Mouse (Mus musculus) CH12.LX (cell line): ENCODE data around the gene Chm. TPM values are rescaled to one million over a fixed set of nuclear protein-coding genes. Genes with fewer than 3 reads are reported as not detected.

ENCODE experiments used
- DNase-seq: peaks from one replicate; pipeline ENCODE4 v3.0.0-alpha.2; 2013; ENCODE audit errors: extremely low read depth
- H3K27ac ChIP-seq: 2 replicates; pipeline ENCODE4 v1.5.1; 2012; ENCODE audit warnings: low read depth, mild to moderate bottlenecking, control low read depth, moderate library complexity; ENCODE audit not compliant: insufficient read depth
- H3K27me3 ChIP-seq: replicated peaks from 2 replicates; pipeline ENCODE3; 2012; ENCODE audit warnings: inconsistent platforms
- H3K36me3 ChIP-seq, 2 experiments: replicated peaks in 1 of 2; 2 replicates each; pipeline versions ENCODE3 to v1.6.1; 2012; ENCODE audit warnings: inconsistent platforms in 1 of 2, low read length in 1 of 2, mild to moderate bottlenecking in 1 of 2, mixed read lengths in 1 of 2, moderate library complexity in 1 of 2; ENCODE audit not compliant: control insufficient read depth in 1 of 2, insufficient read depth in 1 of 2
- H3K4me1 ChIP-seq, 2 experiments: 2 replicates each; pipeline ENCODE4 v1.6.1; 2012; ENCODE audit warnings: inconsistent platforms in 1 of 2, moderate library complexity in 1 of 2; ENCODE audit not compliant: insufficient read depth in 2 of 2, control insufficient read depth in 1 of 2
- H3K4me2 ChIP-seq: 2 replicates; pipeline ENCODE4 v1.6.1; 2012; ENCODE audit warnings: low read depth, mild to moderate bottlenecking, control low read depth; ENCODE audit not compliant: poor library complexity, insufficient read depth, severe bottlenecking
- H3K4me3 ChIP-seq, 3 experiments: fragments of 150-350 bp in 1 of 3; sonication (generic) in 1 of 3; replicated peaks in 1 of 3; 2 replicates each; pipeline versions ENCODE3 to v1.5.1; 2011 to 2012; ENCODE audit warnings: low read depth in 2 of 3, low read length in 2 of 3, mild to moderate bottlenecking in 2 of 3, moderate library complexity in 2 of 3, control low read depth in 1 of 3, improper control_type of control experiment in 1 of 3, inconsistent platforms in 1 of 3, mixed read lengths in 1 of 3; ENCODE audit not compliant: poor library complexity in 1 of 3
- H3K79me2 ChIP-seq: replicated peaks from 2 replicates; pipeline ENCODE4 v1.6.1; 2012; ENCODE audit warnings: mild to moderate bottlenecking, moderate library complexity; ENCODE audit not compliant: control insufficient read depth, poor library complexity, insufficient read depth, severe bottlenecking; ENCODE audit errors: extremely low read depth
- H3K9ac ChIP-seq: 2 replicates; pipeline ENCODE4 v1.6.1; 2012; ENCODE audit warnings: low read depth, mild to moderate bottlenecking, control low read depth, moderate library complexity; ENCODE audit not compliant: insufficient read depth
- H3K9me3 ChIP-seq: replicated peaks from 2 replicates; pipeline ENCODE3; 2012; ENCODE audit warnings: low read length, inconsistent platforms, mixed read lengths
- JUN ChIP-seq: IDR thresholded peaks from 2 replicates; pipeline ENCODE4 v1.6.1; 2011; ENCODE audit warnings: low read depth, mild to moderate bottlenecking, low read length, improper control_type of control experiment, moderate library complexity; ENCODE audit not compliant: insufficient read depth
- JUND ChIP-seq: conservative IDR thresholded peaks from 2 replicates; pipeline ENCODE4 v1.6.1; 2011; ENCODE audit warnings: low read depth, low read length, improper control_type of control experiment
- MYC ChIP-seq: IDR thresholded peaks from 2 replicates; pipeline ENCODE4 v1.6.1; 2011; ENCODE audit warnings: low read depth, mild to moderate bottlenecking, improper control_type of control experiment, low read length
- POLR2A ChIP-seq: IDR thresholded peaks from 2 replicates; pipeline ENCODE4 v1.6.1; 2011; ENCODE audit warnings: low read depth, mild to moderate bottlenecking, improper control_type of control experiment, low read length
- POLR2AphosphoS2 ChIP-seq: IDR thresholded peaks from 2 replicates; pipeline ENCODE4 v1.6.1; 2011; ENCODE audit warnings: low read depth, low read length, improper control_type of control experiment
- USF1 ChIP-seq: IDR thresholded peaks from 2 replicates; pipeline ENCODE4 v1.6.1; 2014; ENCODE audit warnings: low read depth, mild to moderate bottlenecking, inconsistent platforms, low read length, improper control_type of control experiment
- ZKSCAN1 ChIP-seq: IDR thresholded peaks from 2 replicates; pipeline ENCODE4 v1.6.1; 2012; ENCODE audit warnings: low read depth, inconsistent platforms, low read length, improper control_type of control experiment, borderline replicate concordance
- dilution Hi-C: fragments of 300-500 bp; cut with MboI; formaldehyde crosslinking; loops from 2 replicates; pipeline ENCODE4 v1.14.3; 2020; ENCODE audit warnings: low sequenced_read_pairs; ENCODE audit not compliant: extremely low pct_unique_long_range_greater_than_20kb, extremely low pct_ligation_motif_present
- in situ Hi-C: fragments of 300-500 bp; cut with MboI; formaldehyde crosslinking; loops from 3 replicates; pipeline ENCODE4 v1.14.3; 2019; ENCODE audit warnings: low sequenced_read_pairs, low pct_ligation_motif_present, low pct_unique_long_range_greater_than_20kb, mixed read lengths
- polyA plus RNA-seq: library from polyadenylated mRNA; unstranded; fragments of >175 nt; gene quantifications from 2 replicates; pipeline ENCODE4 v1.2.1, GENCODE M21; 2012; ENCODE audit warnings: low read depth; ENCODE audit not compliant: insufficient read length
- total RNA-seq, 2 experiments: library from RNA; depleted of rRNA; stranded (reverse); fragments of 300-350 nt in 1 of 2; fragments of >200 nt in 1 of 2; gene quantifications; 2 replicates each; pipeline ENCODE4 v1.2.3; 2012 to 2014

Chm gene
- total and polyA plus RNA-seq, 3 experiments = 7.0 to 25.7 (median 12.5) TPM

DNA sequence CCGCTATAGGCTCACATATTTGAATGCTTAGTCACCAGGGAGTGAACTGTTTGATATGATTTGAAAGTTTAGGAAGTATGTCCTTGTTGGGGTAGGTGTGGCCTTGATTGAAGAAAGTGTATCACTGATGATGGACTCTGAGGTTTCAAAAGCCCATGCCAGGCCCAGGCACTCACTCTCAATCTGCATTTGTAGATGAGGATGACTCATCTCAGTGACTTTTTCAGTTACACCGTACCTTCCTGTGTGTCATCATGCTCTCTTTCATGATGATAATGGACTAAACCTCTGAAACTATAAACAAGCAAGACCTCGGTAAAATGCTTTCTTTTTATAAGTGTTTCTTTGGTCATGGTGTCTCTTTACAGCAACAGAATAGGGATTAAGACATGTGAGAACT, 183.1 kb downstream of the Chm start:
- in situ Hi-C loops (no loop called here), dilution Hi-C loops (no loop called here)
- H3K79me2 ChIP-seq = no peaks in the 10 kb centered on the region
- no peaks in the 10 kb centered on the region for H3K27me3 ChIP-seq
- TF ChIP-seq USF1 (no peak), POLR2A (no peak), MYC (no peak), ZKSCAN1 (no peak), JUND (0 out of 2 replicates have a peak, but pooled peaks have one; percentile 31), JUN (peak; percentile 23; the same call in 1 of the 2 replicates), POLR2AphosphoS2 (no peak)
- no peak overlapping the region for H3K9ac ChIP-seq
- H3K9me3 ChIP-seq = no peaks in the 10 kb centered on the region
- H3K4me3 ChIP-seq = no peak overlapping the region
- no peak overlapping the region for H3K4me2 ChIP-seq
- H3K4me1 ChIP-seq = no peaks in the 10 kb centered on the region
- no peak overlapping the region for H3K27ac ChIP-seq
- DNase-seq = peak; percentile 12
- no peaks in the 10 kb centered on the region for H3K36me3 ChIP-seq

Other genes with a start within 250 kb of the Chm start
- gene Dach2, start 112.0 kb upstream of the Chm start, total RNA-seq (2012; rRNA removed) = not detected in 2 replicates
- 0.13 and 0.28 TPM in 2 replicates for gene Dach2, start 112.0 kb upstream of the Chm start, total RNA-seq (2014; rRNA removed)
- not detected in 2 replicates for gene Dach2, start 112.0 kb upstream of the Chm start, polyA plus RNA-seq